Mouse (Mus musculus): ENCODE measurements around the gene Olfr1151. TPM values are rescaled to one million over a fixed set of nuclear protein-coding genes. Genes with fewer than 3 reads are reported as not detected.

Gene Olfr1151
- total RNA-seq (2021): not detected

- DNase-seq (ENCODE audit: extremely low spot score in 1 of 2, low spot score in 2 of 2): no peak
- intact Hi-C loops (cut with DNase I): no loop called here
Measured at GRCm38 (mm10) chr2:87855562-87855961, at the start of gene Olfr1151. Gene Olfr1151 (plus strand): TSS chr2:87855862.

GRCm38 (mm10) chr2:87809522-87809921 is 46.1 kb upstream of the Olfr1151 start, which contains the start of gene Olfr1145:
Gene Olfr1145 (plus strand): TSS chr2:87809822.
- DNase-seq (ENCODE audit: extremely low spot score in 1 of 2, low spot score in 2 of 2): no peak
- intact Hi-C loops (cut with DNase I): no loop called here

- intact Hi-C loops (cut with DNase I): no loop called here
- DNase-seq (ENCODE audit: extremely low spot score in 1 of 2, low spot score in 2 of 2): no peak
Measured at GRCm38 (mm10) chr2:87830233-87830632, 25.4 kb upstream of the Olfr1151 start, which contains the start of gene Olfr1148. Gene Olfr1148 (plus strand): TSS chr2:87830533.

GRCm38 (mm10) chr2:87843693-87844092 is 12.0 kb upstream of the Olfr1151 start, which contains the start of gene Olfr1150-ps1:
Gene Olfr1150-ps1 (plus strand): TSS chr2:87843993.
- no peak for DNase-seq (ENCODE audit: extremely low spot score in 1 of 2, low spot score in 2 of 2)
- intact Hi-C loops (cut with DNase I): no loop called here

GRCm38 (mm10) chr2:87866192-87866591 is 10.5 kb downstream of the Olfr1151 start, which contains the start of gene Olfr1152:
Gene Olfr1152 (plus strand): TSS chr2:87866492.
- intact Hi-C loops (cut with DNase I): no loop called here
- no peak for DNase-seq (ENCODE audit: extremely low spot score in 1 of 2, low spot score in 2 of 2)

- intact Hi-C loops (cut with DNase I): no loop called here
- no peak for DNase-seq (ENCODE audit: extremely low spot score in 1 of 2, low spot score in 2 of 2)
Measured at GRCm38 (mm10) chr2:87894662-87895061, 39.0 kb downstream of the Olfr1151 start, which contains the start of gene Olfr1153. Gene Olfr1153 (plus strand): TSS chr2:87894962.

GRCm38 (mm10) chr2:87905066-87905465 is 49.4 kb downstream of the Olfr1151 start, which contains the start of gene Olfr1154:
Gene Olfr1154 (minus strand): TSS chr2:87905166.
- DNase-seq (ENCODE audit: extremely low spot score in 1 of 2, low spot score in 2 of 2): no peak
- intact Hi-C loops (cut with DNase I): no loop called here

Other genes with a start within 250 kb of the Olfr1151 start
- not detected for gene Olfr1130, start 249.7 kb upstream of the Olfr1151 start, total RNA-seq (2021)
- gene Olfr1131, start 228.8 kb upstream of the Olfr1151 start, total RNA-seq (2021): not detected
- not detected for gene Olfr1132, start 218.3 kb upstream of the Olfr1151 start, total RNA-seq (2021)
- gene Olfr1133, start 208.5 kb upstream of the Olfr1151 start, total RNA-seq (2021): not detected
- gene Olfr1134, start 197.4 kb upstream of the Olfr1151 start, total RNA-seq (2021): not detected
- not detected for gene Olfr1135, start 182.2 kb upstream of the Olfr1151 start, total RNA-seq (2021)
- not detected for gene Olfr1136, start 161.9 kb upstream of the Olfr1151 start, total RNA-seq (2021)
- gene Olfr1137, start 142.7 kb upstream of the Olfr1151 start, total RNA-seq (2021): not detected
- gene Olfr1138, start 115.9 kb upstream of the Olfr1151 start, total RNA-seq (2021): not detected
- not detected for gene Olfr1140, start 112.1 kb upstream of the Olfr1151 start, total RNA-seq (2021)
- gene Olfr1141, start 101.9 kb upstream of the Olfr1151 start, total RNA-seq (2021): not detected
- gene Olfr152, start 76.4 kb upstream of the Olfr1151 start, total RNA-seq (2021): not detected
- not detected for gene Olfr1143, start 55.3 kb upstream of the Olfr1151 start, total RNA-seq (2021)
- gene Olfr1145, start 46.0 kb upstream of the Olfr1151 start, total RNA-seq (2021): not detected
- not detected for gene Olfr1148, start 25.3 kb upstream of the Olfr1151 start, total RNA-seq (2021)
- not detected for gene Olfr1150-ps1, start 11.9 kb upstream of the Olfr1151 start, total RNA-seq (2021)
- gene Olfr1152, start 10.6 kb downstream of the Olfr1151 start, total RNA-seq (2021): not detected
- gene Olfr1153, start 39.1 kb downstream of the Olfr1151 start, total RNA-seq (2021): not detected
- not detected for gene Olfr1154, start 49.3 kb downstream of the Olfr1151 start, total RNA-seq (2021)
- not detected for gene Olfr1155, start 89.3 kb downstream of the Olfr1151 start, total RNA-seq (2021)
- not detected for gene Olfr1156, start 97.2 kb downstream of the Olfr1151 start, total RNA-seq (2021)
- gene Olfr1157, start 112.4 kb downstream of the Olfr1151 start, total RNA-seq (2021): not detected
- gene Olfr74, start 118.8 kb downstream of the Olfr1151 start, total RNA-seq (2021): not detected
- gene Olfr1158, start 134.3 kb downstream of the Olfr1151 start, total RNA-seq (2021): not detected
- gene Olfr1160, start 152.4 kb downstream of the Olfr1151 start, total RNA-seq (2021): not detected
- gene Olfr1161, start 166.9 kb downstream of the Olfr1151 start, total RNA-seq (2021): not detected
- not detected for gene Olfr73, start 181.8 kb downstream of the Olfr1151 start, total RNA-seq (2021)
- gene Olfr1162, start 195.3 kb downstream of the Olfr1151 start, total RNA-seq (2021): not detected
- gene Olfr1163, start 216.0 kb downstream of the Olfr1151 start, total RNA-seq (2021): not detected
- not detected for gene Olfr1164, start 238.1 kb downstream of the Olfr1151 start, total RNA-seq (2021)